Mouse (Mus musculus) left cerebral cortex, adult 8-10 months (tissue): ENCODE data around the gene Htr6. TPM values are rescaled to one million over a fixed set of nuclear protein-coding genes. Genes with fewer than 3 reads are reported as not detected.

ENCODE experiments used
- DNase-seq, 2 experiments: peaks; one replicate each; pipeline ENCODE4 v3.0.0; 2022; ENCODE audit warnings: low spot score in 2 of 2
- total RNA-seq, 4 experiments: library from RNA; stranded (reverse); gene quantifications; 2 replicates each; pipeline ENCODE4 v1.2.4; 2022

The Htr6 gene
- total RNA-seq, 4 experiments from 2014 or later, result 6.2 to 8.0 (median 7.4) TPM

DNA sequence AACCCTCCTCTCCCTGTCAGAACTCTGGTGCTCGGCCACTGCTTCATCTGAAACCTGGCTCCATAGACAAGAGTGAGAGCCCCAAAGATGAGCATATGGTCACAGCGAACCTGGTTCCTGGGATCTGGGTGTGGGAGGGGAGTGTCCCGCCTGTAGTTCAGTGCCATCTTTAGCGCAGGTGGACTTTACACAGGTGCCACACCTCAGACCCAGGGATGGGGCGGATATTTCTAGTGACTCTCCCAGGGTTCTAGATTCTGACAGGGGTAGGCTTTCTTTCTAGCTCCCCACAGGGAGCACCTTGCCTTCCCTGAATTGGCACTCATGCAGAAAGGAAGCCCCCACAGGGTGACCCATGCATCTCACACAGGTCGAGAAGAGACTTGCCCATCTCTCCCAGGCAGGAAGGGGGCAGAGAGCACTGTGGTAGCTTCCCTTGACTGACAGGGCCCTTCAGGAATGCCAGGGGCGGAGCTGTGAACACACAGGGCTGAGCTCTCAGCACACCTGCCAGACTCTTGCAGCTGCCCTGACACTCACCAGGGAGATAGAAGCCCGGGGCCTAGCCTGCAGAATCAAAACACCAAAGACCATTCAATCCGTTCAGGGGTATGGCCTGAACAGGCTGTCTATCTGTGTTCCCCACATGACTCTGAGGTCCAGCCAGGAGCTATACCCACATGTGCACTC is 13.8 kb upstream of the Htr6 start:
- no peak for DNase-seq

DNA sequence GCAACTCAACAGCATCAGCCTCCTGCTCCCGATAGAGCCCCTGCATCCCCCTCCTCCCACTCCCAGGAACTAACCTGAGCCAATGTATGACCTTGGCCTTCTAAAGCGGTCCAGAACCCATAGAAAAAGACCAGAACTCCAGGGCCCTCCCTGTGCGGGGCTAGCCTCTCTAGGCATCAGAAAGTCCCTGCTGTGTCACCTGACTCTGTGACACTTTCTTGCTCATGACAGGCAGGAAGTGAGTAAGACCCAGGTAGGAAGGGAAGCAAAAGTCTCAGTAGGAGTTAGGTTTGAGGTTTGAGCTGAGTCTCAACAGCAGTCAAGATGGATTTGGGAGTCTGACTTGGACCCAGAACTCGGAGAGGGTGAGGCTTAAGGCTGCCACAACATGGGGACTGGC is 11.6 kb upstream of the Htr6 start:
- DNase-seq, result no peak

DNA sequence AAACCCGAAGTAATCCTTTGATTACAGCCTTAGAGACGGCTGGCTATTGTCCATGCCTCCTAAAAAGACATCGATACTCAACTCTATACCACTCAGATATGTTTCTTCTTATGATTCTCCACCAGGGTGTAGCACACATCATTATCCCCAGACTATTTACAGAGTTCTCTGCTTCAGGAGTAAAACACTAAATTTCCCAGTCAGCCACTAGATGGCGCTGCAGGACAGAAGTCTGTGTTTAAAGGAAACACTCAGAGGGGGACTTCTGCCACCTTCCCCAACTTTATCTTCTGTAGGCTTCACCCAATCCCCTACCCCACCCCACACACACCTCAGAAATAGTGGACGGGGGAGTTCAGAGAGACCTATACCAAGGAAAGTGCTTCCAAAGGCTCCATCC is 10.7 kb upstream of the Htr6 start:
- DNase-seq, result peak in 1 of 2 experiments; percentile 64

DNA sequence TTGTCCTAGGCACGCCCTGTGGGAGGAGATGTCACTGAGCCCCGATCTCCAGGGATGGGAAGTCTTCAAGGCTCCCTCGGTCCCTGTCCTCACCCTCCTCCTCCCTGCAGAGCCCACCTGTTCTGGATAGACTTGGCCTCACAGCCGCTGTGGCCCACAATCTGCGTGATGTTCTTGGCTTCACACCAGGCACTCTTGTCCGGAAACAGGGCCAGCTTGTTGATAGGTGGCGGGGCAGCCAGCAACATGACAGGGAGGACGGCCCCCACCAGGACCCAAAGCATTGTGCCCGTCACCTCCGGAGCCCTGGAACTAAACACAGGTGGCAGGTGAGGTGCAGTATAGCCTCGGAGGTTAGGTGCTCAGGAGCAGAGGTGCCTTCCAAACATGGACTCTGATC is 10.0 kb upstream of the Htr6 start:
- no peak for DNase-seq

DNA sequence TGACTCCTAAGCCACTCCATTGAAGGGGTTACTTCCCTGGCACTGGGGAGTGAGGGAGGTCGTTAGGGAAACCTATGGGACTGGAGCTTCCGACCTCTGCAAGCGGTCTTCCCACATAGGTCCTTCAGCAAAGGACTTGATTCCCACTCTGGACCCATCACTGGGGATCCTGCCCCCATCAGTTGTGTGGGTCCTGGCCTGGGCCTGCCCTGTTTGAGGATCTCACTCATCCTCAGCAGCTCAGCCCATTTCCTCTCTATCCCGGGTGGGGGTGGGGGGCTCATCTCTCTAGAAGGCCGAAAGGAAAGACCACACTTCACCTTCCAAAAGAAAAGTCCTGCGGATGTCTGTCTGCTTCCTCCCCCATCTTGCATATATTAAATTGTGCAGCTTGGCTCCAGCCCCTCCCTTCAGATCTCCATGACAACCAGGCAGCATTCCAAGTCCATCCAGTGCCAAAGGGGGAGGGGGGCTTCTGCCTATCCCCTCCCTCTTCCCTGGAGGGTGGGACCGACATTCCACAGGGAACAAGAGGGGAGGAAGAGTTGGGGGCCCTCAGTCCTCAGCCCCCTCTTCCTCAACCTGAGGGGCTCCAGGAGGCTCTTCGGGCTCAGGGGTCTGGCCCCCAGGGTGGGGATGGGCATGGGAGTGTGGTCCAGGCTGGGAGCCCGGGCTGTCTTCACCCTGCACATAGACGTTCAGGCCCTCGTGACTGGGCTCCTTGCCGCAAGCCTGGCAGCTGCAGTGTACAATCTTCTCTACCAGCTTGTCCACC is 7.6 kb upstream of the Htr6 start:
- DNase-seq, result no peak

DNA sequence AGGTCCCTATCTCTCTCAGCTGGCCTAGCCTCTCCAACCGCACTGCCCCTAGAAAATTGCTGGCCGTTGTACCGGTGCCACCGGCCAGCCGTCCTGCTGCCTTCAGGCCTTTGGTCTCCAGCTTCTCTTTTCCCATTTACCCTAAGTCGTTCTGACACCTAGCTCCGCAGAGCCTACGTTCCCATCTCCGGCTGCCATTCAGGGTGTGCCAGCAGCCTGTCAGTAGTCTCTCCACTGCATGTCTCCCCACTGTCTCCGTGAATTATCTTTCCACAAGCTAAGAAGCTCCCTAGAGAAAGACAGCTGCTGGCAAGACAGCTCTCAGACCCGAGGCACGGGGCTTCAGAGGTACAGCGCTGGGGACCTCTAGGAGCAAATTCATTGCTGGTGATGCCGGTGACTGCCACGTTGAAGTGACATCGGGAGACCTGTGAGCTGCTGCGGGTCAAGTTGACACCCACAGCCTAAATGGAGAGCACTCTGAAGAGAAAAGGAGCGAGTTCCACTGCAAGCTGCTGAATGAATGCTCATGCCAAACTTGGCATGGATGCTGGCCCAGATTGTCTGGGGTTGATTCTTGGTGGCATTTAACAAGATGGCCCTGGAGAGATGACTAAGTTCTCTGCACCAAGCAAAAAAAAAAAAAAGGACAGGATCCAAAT is 6.0 kb upstream of the Htr6 start:
- no peak for DNase-seq

DNA sequence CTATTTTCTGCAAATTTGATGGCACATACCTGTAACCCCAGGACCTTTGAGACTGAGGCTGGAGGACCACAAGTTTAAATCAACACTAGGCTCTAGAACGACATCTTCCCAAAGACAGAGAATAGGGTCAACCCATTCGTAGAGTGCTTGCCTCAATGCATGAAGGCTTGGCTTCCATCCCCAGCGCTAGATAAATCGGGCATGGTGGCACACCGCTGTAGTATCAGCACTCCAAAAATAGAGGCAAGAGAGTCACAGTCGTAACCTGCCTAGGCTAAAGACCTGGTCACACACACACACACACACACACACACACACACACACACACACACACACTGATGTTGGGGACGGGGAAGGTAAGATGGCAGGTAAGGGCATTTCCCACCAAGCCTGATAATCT is 4.9 kb upstream of the Htr6 start:
- no peak for DNase-seq

DNA sequence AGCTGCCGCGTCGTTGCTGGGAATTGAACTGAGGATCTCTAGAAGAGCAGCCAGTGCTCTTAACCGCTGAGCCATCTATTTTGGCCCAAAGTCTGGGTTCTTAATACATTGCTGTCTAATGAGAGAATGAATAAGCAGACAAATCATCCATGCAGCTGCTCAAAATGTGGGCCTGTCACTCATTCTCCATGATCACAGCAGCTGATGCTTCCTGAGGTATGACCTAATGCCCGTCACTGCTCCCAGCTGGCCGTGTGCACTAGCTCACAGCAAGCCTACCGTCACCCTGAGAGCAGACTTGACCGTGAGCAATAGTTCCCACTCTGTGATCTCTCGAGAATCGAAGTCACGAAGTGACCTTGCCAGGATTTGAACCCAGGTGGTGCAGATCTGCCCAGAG is 4.1 kb upstream of the Htr6 start:
- no peak for DNase-seq

DNA sequence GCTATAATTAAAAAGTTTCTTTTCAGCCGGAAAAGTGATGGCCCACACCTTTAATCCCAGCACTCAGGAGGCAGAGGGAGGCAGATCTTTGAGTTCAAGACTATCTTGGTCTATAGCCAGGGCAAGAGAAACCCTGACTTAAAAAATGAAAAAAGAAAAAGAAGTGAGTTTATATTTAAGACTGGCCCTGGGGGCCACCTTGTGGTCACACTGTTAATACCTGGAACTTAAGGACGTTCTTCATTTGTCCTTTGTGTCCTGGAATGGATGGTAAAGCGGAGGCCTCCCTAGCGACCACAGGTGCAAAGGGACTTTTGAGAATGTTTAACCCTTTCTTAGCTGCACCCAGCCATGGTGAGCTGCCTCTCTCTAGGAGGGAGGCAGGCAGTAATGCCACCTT is 3.4 kb upstream of the Htr6 start:
- no peak for DNase-seq

DNA sequence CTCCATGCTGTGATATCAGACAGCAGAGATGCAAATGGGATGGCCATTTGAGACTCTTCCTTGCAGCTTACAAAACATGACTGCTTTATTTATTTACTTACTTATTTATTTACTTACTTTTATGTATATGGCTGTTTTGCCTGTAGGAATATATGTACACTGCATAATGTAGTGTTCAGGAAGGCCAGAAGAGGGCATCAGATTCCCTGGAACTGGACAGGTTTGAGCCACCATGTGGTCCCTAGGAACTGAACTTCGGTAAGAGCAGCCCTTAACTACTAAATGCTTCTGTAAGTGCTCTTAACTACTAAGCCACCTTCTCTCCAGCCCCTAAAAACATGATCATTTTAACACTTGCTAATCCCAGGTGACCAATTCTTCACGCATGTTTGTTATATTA is 2.9 kb upstream of the Htr6 start:
- no peak for DNase-seq

DNA sequence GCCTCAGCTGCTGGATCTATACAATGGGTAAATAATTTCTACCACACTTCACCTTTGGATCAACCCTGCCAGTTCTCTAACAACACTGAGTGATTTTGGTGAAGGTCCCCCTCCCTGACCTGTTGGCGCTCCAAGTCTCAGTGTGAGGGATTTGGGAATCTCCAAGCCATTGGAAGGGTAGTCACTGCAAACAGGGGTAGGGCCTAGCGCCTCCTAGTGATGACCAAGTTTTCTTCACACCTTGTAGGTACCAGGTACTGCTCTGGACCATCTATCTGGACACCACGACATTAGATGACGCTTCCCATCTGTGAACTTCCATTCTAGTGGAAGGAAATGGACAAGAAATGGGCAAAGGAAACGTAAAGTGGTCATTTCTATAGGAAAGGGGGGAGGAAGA is 545 bp upstream of the Htr6 start:
- no peak for DNase-seq

DNA sequence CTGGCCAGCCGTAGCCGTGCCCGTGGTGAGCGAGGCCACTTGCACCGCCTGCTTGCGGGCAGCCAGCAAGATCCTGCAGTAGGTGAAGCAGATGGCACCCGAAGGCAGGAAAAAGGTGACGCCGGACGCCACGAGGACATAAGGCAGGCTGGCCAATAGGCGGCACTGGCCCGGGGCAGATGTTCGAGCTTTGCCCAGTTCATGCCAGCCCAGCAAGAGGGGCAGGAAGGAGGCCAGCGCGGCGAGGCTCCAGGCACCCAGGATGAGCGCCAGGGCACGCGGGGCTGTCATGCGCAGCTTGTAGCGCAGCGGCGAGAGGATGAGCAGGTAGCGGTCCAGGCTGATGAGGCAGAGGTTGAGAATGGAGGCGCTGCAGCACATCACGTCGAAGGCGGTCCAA is 1.3 kb downstream of the Htr6 start:
- DNase-seq, result no peak

DNA sequence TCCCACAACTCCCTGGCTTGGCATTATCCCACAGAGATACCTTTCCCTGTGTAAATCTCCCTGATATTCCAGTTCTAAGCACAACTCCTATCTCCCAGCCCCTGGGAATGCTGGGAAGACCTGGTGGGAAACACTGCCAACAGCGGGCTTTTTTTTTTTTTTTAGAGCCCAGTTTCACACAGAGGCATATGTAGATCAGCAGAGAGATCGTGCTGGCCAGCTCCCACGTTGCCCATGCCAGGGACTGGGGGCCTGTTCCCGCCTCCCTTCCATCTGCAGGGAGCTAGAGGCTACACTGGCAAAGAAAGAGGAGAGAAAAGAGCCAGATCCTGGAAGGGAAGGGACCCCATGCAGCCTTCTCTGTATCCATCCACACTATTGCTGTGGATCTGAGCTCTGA is 7.1 kb downstream of the Htr6 start:
- peak in 1 of 2 experiments; percentile 81 for DNase-seq

DNA sequence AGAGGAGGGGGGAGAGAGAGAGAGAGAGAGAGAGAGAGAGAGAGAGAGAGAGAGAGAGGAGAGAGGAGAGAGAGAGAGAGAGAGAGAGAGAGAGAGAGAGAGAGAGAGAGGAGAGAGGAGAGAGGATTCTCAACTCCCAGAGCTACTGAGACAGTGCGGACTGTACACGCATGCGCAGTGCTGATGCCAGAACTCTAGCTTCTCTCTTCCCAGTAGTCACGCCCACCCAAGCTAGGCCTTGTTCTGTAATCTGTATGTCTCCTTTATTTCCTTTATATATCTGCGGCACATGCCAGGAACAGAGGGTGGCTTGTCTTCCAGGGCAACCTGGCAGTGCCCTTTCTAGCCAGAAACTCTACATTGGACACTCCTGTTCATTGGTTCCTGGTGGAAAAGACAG is 10.5 kb downstream of the Htr6 start:
- no peak for DNase-seq

DNA sequence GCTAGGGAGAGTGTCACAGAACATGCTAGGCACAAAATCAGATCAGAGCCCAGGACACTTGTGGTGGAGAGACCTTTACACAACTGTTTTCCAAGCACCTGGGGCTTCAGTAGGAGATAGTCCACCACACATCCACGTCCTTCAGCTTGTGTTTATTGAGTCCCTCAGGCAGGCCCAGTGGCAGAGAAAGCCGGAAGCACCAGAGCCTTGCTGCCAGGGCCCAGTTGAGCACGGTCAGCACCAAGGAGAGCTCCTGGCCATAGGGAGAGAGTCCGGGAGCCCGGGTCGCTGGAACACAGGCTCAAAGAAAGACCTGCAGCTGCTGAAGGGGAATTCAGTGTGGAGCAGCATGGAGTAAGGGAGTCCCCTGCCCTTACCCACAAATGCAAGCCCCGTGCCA is 15.8 kb downstream of the Htr6 start:
- DNase-seq, result no peak

DNA sequence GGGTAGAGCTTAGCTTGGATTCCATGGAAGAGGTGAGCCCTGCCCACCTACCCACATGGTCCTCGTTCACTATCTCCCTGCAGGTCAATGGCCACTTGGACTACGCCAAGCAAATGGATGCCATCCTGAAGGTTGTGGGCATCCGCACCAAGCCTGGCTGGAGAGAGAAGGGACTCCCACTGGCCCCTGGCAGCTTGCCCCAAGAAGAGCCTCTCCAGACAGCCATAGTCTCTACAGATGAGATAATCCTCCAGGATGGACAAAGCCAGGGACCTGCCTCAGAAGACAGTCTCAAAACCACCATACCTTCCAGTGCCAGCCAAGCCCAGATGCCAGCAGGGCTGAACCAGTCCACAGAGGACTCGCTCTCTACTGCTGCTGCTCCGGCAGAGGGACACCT is 17.3 kb downstream of the Htr6 start:
- DNase-seq, result no peak

DNA sequence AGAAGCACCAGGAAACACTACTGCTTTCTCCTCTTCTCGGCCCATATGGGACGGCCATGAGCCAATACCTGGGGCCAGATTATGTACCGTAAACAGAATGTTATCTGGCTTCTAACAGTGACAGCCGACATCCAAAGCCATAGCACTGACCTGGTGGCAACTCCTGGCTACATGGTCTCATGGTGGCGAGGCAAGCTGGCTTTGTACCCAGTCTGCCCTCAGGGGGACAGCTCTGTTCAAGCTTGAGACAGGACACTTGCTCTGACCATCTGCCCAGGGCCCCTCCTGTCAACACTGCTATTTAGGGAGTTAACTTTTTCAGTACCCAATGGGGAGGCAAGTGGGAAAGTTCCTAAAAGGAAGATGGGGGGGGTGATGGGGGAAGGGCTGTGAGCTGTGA is 18.1 kb downstream of the Htr6 start:
- no peak for DNase-seq

DNA sequence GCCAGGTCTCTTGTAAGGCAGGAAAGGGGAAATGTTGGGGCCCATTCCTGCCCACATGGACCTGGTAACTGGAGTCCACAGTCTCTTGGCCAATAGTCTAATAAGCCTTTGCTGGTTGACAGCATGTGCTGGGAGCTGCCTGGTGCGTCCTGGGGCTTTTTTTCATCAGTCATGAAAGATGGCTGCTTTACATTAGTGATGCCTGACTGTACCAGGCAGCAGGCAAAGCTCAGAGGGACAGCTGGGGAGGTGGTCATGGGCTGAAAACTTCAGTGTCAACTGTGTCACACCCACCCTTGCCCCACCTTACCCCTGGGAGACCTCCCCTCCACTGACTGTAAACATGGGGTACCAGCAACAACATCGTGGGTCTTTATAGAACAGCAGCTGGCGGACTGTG is 19.6 kb downstream of the Htr6 start:
- DNase-seq, result no peak

DNA sequence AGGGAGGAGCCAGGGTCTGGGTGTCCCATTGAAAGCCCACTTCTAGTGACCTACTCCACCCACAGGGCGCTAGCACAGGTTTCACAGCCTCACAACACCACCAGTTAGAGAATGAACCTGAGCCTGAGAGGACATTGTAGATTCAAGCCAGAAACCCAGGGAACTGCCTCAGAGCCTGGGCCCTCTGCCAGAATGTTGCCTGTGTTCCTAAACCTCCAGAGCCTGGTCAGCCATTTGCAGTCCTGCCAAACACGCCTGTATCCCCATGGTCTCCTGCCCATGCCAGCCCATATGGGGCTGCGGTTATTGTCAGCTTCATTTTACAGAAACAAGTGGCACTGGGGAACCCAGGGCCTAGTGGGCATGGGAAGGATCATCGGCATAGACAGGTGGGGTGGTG is 20.0 kb downstream of the Htr6 start:
- DNase-seq, result no peak

DNA sequence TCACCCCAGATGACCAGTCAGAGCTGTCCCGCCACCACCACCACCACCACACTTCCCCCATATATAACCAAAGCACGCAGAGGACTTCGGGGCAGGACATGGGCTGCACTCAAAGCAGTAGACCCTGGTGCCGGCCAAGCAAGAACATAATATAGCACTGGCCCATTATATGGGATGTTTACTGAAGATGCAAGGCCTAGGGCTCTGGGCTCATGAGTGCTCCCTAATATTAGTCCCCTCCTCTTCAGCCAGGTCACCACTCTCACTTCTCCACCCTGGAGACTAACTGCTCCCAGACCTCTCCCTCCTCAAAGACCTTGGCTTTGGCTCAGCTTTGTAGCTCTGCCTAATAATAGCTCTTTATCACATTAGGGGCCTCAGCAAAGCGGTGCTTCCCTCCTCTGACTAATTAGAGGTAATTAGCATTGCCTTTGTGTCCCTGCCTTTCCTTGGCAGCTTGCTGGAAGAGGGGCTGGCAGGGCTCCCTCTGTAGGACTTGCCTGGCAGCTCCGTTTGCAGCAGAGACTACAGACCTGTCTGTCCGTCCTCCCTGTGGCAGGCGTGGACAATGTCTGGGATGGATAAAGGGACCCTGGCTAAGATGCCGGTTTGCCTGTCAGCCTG is 21.0 kb downstream of the Htr6 start:
- peak in 1 of 2 experiments; percentile 65 for DNase-seq

DNA sequence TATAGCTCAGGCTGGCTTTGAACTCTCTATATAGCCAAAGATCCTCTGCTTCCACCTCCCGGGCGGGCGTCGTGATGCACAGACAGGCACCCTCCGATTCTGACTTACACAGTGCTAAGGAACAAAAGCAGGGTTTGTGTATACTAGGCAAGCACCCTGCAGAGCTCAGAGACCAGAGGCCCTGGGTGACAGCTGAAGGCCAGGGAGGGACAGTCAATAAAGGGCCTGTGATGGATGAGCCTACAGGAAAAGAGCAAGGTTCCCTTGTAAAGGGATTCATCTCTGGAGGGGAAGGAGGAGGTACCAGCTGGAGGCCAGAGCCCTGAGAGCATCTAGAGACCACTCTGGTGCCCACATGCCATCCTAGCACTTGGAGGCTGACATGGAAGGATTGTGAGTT is 22.0 kb downstream of the Htr6 start:
- no peak for DNase-seq

DNA sequence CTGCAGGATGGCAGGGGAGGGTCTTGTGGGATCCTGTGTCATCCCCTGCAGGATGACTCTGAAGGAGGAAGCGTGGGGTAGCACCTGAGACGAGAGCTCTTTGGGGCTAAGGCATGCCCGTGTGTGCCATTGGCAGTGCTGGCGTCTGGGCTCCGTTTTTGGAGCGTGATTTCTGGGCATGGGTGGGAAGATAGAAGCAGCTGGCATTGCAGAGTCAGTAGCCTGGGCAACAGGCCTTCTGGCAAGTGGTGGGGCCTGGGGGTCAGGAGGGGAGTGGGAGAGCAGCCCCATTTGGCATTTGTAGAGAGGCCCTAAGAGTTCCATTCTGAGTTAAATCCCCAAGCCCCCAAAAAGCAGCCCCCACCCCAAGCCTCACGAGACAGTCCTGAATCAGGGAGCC is 22.6 kb downstream of the Htr6 start:
- DNase-seq, result no peak
